Mouse (Mus musculus): ENCODE data around the gene Olfr700.
"Not testable (repeated sequence)": the region's sequence is repeated elsewhere in the genome, so short reads cannot be mapped to it uniquely, and the experiment has no call there.

The Olfr700 gene

DNA sequence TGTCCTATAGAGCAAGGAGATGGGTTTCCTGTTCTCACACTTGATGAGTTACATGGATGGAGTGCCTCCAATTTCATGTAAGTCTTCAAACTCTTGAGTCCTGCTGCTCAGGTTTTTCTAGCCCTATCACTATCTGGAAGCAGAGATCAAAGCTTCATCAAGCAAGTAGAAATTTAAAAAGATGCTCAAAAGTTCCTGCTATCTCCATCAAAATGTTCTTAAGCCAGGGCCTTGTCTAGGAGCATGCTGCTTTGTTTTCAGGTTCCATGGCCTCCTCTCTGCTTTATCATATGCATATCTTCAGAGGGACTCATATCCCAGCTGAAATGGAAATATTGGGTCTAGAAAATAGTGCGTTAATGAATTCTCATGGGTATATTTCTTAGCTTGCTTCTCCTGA lies at the start of gene Olfr700:
Gene Olfr700, minus strand, starts transcription at position 101 of the 400 bp plus-strand sequence.
- no peak for DNase-seq

DNA sequence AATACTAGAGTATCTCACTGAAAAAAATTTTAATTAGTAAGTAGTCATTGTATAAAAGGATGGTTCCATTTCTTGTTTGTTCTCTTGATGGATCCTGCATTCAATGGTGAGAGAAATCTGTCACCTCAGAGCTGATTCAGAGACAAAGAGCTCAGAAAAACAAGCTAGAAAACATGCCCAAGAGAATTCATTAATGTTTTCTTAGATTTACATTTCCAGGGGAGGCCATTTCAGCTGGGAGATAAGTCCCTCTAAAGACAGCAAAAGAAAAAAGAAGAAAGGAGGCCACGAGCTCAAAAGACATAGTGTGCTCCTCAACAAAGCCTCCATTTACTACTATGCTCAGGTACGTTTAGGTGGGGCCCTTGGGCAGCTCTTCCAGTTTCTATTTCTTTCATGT lies 34.4 kb upstream of the Olfr700 start, which contains the start of gene Olfr703:
Gene Olfr703, plus strand, starts transcription at position 301 of the 400 bp plus-strand sequence.
- DNase-seq: no peak

DNA sequence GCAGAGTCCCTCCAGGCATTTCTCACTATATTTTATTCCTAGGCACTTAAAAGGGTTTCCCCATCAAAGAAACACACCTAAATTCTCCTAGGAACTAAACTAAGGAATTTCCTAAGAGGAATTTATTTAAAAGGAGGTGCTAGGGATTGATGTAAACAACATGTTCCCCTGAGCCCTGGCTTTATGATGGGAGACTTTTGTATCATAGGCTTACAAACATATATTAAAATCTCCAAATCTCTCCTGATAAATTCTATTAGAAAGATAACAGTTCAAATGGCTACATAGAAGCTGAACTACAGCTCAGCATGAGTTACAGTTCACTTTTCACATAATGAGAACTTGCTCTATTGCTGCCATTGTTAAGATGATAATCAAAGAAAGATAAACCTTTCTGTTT lies 25.2 kb upstream of the Olfr700 start, which contains the start of gene Olfr702:
Gene Olfr702, minus strand, starts transcription at position 101 of the 400 bp plus-strand sequence.
- DNase-seq: no peak

DNA sequence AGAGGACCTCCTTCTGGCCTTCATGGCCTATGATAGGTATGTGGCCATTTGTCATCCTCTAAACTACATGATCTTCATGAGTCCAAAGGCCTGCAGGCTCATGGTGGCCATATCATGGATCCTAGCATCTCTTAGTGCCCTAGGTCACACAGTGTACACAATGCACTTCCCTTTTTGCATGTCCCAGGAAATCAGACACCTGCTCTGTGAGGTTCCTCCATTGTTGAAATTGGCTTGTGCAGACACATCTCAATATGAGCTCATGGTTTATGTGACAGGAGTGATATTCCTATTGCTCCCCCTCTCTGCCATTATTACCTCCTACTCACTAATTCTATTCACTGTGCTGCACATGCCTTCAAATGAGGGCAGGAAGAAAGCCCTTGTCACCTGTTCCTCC lies 9.8 kb upstream of the Olfr700 start:
- DNase-seq: no peak

DNA sequence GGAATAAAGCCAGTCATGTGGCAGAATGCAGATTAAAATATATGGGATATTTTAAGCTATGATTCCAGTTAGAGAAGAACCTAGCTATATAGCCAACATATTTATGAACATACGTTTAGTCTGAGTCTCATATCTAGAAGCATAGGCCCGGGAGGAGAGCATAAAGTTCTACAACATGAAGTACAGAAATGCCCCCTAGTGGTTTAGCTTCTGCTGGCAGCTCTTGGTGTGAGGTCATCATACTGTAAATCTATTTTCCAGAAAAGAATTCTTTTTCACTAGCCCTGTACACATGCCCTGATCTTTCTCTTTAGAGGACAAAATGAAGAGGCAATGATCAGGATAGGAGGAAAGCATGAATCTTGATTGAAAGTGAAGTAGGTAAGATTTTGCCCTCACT lies 7.1 kb upstream of the Olfr700 start:
- DNase-seq: no peak

DNA sequence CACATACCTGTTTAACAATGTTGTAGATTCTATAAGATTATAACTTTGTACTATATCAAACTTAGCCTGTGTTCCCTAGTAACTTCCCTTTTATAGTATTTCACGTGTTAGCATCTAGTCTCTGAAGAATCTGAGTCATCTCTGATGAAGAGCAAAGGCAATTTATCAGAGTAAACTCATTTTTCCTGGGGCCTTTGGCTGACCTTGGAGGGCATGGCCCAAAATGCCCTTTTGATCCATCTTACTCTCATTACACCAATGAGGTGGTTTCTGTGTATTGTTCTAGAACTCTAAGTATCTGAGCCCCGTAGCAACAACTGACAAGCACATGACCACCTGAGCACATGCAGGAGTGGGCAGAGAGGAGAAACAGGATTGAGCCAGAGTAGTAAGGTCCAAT lies 5.2 kb upstream of the Olfr700 start, which contains the start of gene Olfr701:
Gene Olfr701, plus strand, starts transcription at position 301 of the 400 bp plus-strand sequence.
- no peak for DNase-seq

DNA sequence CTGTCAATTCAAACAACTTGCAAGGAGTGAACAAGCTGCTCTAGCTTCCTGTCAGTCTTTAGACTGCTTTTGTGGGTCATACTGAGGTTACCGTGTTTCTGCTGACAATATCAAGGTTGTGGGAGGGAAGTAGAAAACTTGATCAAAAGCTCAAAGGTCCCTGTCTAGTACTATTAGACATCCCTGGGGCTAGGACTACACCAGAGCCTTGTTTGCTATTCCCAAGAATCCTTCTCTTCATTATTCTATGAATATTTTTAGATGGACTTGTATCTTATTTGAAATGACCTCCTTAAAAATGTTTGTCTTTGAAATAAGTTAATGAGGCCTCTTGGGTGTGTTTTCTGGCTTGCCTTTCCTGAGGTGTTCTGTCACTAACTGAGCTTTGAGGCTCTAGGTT lies 15.5 kb downstream of the Olfr700 start, which contains the start of gene Olfr699:
Gene Olfr699, minus strand, starts transcription at position 101 of the 400 bp plus-strand sequence.
- DNase-seq: no peak

DNA sequence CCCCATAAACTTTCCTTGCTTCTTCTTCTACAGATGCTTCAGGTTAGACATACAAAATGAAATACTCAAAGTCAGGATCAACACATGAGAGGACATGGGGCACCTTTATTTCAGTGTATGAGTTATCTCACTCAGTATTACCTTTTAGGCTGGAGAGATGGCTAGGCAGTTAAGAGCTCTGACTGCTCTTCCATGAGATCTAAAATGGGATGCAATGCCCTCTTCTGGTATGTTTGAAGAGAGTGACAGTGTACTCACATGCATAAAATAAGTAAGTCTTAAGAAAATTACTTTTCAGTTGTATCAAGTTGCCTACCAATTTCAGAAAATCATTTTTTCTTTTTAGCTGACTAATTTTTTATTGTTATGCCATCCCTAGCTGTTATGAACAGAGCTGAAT lies 20.3 kb downstream of the Olfr700 start:
- DNase-seq: no peak

DNA sequence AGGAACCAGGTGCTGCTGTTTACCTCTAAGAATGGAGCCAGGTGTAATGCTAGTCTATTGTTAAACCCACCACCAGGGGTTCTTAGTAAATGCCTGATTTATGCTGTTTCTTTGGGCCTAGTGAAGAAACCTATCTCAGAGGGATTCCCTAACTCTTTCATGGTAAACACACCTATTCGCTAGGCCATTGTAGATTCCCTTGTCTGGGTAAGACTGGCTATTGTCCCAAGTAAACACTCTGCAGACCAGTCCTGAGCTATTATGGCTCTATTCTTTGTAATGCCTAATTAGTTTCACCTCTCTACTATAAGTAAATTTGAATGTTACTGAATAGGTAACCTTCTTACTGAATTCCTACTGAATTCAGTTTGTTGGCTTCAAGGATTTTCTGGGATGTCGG lies 47.6 kb downstream of the Olfr700 start:
- not testable (repeated sequence) for DNase-seq

DNA sequence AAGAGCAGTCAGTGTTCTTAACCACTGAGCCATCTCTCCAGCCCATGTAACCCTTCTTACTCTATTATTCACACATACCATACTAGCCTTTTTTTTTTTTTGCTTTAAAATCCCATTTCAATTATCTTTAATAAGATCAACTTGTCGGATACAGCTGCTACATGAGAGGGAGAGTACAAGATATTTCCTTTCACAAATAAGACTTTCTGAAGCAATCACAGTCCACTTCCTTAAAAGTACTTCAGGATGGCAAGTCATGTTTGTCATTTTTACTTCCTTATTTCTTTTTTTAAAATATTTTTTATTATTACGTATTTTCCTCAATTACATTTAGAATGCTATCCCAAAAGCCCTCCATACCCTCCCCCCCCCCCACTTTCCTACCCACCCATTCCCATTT lies 49.8 kb downstream of the Olfr700 start:
- no peak for DNase-seq
